Mouse (Mus musculus) limb, embryonic 11.5 days (tissue): ENCODE data around the gene Hils1. TPM values are rescaled to one million over a fixed set of nuclear protein-coding genes. Genes with fewer than 3 reads are reported as not detected.

ENCODE experiments used
- ATAC-seq: fragments of 200-750 bp; cut with Nextera tagmentation; 2 replicates; pipeline ENCODE4 v1.8.0; 2017; ENCODE audit warnings: low read depth; ENCODE audit not compliant: insufficient number of reproducible peaks, low FRiP score, low TSS enrichment
- DNase-seq: peaks from one replicate; pipeline ENCODE4 v3.0.0-alpha.2; 2015; ENCODE audit warnings: low spot score
- H3K27ac ChIP-seq: fragments of 300-500 bp; sonication (generic); replicated peaks from 2 replicates; pipeline ENCODE4 v1.5.1; 2014; ENCODE audit warnings: low read depth, mild to moderate bottlenecking, low read length
- H3K27me3 ChIP-seq: fragments of 300-500 bp; sonication (generic); 2 replicates; pipeline ENCODE4 v1.6.1; 2014; ENCODE audit warnings: mild to moderate bottlenecking, low read length, mixed read lengths; ENCODE audit not compliant: control insufficient read depth, insufficient read depth
- H3K36me3 ChIP-seq: fragments of 300-500 bp; sonication (generic); 2 replicates; pipeline ENCODE4 v1.6.1; 2014; ENCODE audit warnings: mild to moderate bottlenecking, low read length, moderate library complexity, mixed read lengths; ENCODE audit not compliant: control insufficient read depth, insufficient read depth
- H3K4me1 ChIP-seq: fragments of 300-500 bp; sonication (generic); 2 replicates; pipeline ENCODE4 v1.6.1; 2014; ENCODE audit warnings: low read length, mixed read lengths; ENCODE audit not compliant: control insufficient read depth, insufficient read depth
- H3K4me2 ChIP-seq: fragments of 300-500 bp; sonication (generic); 2 replicates; pipeline ENCODE4 v1.6.1; 2014; ENCODE audit warnings: low read depth, mild to moderate bottlenecking, moderate library complexity; ENCODE audit not compliant: severe bottlenecking
- H3K4me3 ChIP-seq: fragments of 300-500 bp; sonication (generic); 2 replicates; pipeline ENCODE4 v1.5.1; 2014; ENCODE audit warnings: low read depth, low read length
- H3K9ac ChIP-seq: fragments of 300-500 bp; sonication (generic); 2 replicates; pipeline ENCODE4 v1.6.1; 2014; ENCODE audit warnings: mild to moderate bottlenecking, low read length
- H3K9me3 ChIP-seq: fragments of 300-500 bp; sonication (generic); 2 replicates; pipeline ENCODE4 v1.6.1; 2016; ENCODE audit warnings: low read length; ENCODE audit not compliant: control insufficient read depth
- WGBS: fragments of 180-500 bp; shearing (Covaris S2); extraction: QIAGEN DNeasy Blood & Tissue Kit; methylation state at CpG from one replicate; pipeline ENCODE4 v1.1.7; 2014; 5-methylcytosine and 5-hydroxymethylcytosine counted together
- polyA plus RNA-seq: library from polyadenylated mRNA; unstranded; fragments of >200 nt; fragmentation: Nextera tagmentation; extraction: Ambion mirVana; gene quantifications from 2 replicates; pipeline ENCODE4 v1.2.1, GENCODE M21; 2014

Hils1 gene
- polyA plus RNA-seq, 1 experiment from 2014 or later = not detected

DNA sequence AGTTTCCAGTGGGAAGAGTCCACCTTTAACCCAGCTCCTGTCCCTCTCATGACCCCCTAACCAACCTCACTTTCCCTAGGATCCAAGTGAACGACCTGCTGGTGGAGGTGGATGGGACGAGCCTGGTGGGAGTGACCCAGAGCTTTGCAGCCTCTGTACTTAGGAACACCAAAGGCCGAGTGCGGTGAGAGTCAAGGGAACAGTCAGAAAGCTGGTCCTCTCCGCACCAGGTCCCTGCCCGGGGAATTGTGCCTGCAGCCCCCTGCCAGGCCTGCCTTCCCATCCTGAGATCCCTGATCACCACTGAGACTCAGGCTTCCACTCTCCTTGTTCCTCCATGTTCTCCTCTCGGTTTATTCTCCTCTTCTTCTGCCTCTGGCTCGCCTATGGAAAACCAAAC, 32.7 kb downstream of the Hils1 start:
- Histone ChIP-seq H3K4me2 (no peak overlapping the region), H3K27ac (no peak overlapping the region; the same call in 1 of the 2 replicates), H3K36me3 (peaks cover 52% of the 10 kb centered on the region), H3K4me1 (peaks cover 13% of the 10 kb centered on the region), H3K9ac (peak overlapping the region; percentile 47), H3K27me3 (no peaks in the 10 kb centered on the region), H3K9me3 (no peaks in the 10 kb centered on the region), H3K4me3 (no peak overlapping the region)
- WGBS = 65% methylated on average over 8 of the region's 8 CpGs
- ATAC-seq (no peak), DNase-seq (no peak)

GRCm38 (mm10) chr11:95000548-95000947, 33.2 kb downstream of the Hils1 start:
- WGBS = 27% methylated on average over 4 of the region's 4 CpGs
- Histone ChIP-seq H3K9ac (peak overlapping the region; percentile 47), H3K27me3 (no peaks in the 10 kb centered on the region), H3K4me1 (peaks cover 9% of the 10 kb centered on the region), H3K4me3 (no peak overlapping the region), H3K9me3 (no peaks in the 10 kb centered on the region), H3K4me2 (no peak overlapping the region), H3K27ac (peak overlapping the region; percentile 5; the same call in 1 of the 2 replicates), H3K36me3 (peaks cover 54% of the 10 kb centered on the region)
- DNase-seq = no peak
- ATAC-seq = no peak

- DNase-seq (peak; percentile 78), ATAC-seq (peak; percentile 41; the same call in 1 of the 2 replicates)
- H3K9me3 ChIP-seq = no peaks in the 10 kb centered on the region
- no peak overlapping the region for H3K4me3 ChIP-seq
- H3K4me2 ChIP-seq = no peak overlapping the region
- peaks cover 52% of the 10 kb centered on the region for H3K36me3 ChIP-seq
- H3K27ac ChIP-seq = 0 out of 2 replicates have a peak overlapping the region, but pooled peaks have one; percentile 5
- no peaks in the 10 kb centered on the region for H3K27me3 ChIP-seq
- peaks cover 11% of the 10 kb centered on the region for H3K4me1 ChIP-seq
- H3K9ac ChIP-seq = no peak overlapping the region
- WGBS = 3% methylated on average over 8 of the region's 8 CpGs
These were observed 33.7 kb downstream of the Hils1 start for GRCm38 (mm10) chr11:95001058-95001457.

GRCm38 (mm10) chr11:95001584-95002347, 34.4 kb downstream of the Hils1 start:
- Histone ChIP-seq H3K27me3 (no peaks in the 10 kb centered on the region), H3K9me3 (no peaks in the 10 kb centered on the region), H3K4me2 (no peak overlapping the region), H3K27ac (no peak overlapping the region), H3K4me3 (no peak overlapping the region), H3K4me1 (peaks cover 15% of the 10 kb centered on the region), H3K9ac (no peak overlapping the region), H3K36me3 (peaks cover 48% of the 10 kb centered on the region)
- no peak for DNase-seq
- 90% methylated on average over 21 of the region's 21 CpGs for WGBS
- no peak for ATAC-seq

DNA sequence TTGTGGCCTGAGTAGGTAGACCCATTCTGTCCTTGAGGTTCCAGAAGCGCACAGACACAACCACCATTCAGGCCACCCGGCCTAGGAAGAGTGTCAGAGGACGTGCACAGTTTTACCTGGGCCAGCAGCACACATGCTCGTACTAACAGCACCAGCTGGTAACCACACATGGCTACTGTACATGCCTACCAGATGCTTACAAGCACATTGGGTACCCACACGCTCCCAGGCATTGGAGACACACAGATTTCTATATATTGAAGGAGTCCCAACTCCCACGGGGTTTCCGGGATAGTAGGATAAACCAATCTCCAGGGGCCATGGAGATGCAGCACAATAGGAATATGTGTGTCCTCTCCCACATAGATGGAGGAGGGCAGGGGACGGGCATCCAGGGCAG, 35.3 kb downstream of the Hils1 start:
- ATAC-seq = no peak
- 89% methylated on average over 8 of the region's 8 CpGs for WGBS
- DNase-seq = no peak
- Histone ChIP-seq H3K9me3 (no peaks in the 10 kb centered on the region), H3K4me3 (no peak overlapping the region), H3K27me3 (no peaks in the 10 kb centered on the region), H3K27ac (no peak overlapping the region), H3K4me1 (peaks cover 19% of the 10 kb centered on the region), H3K4me2 (no peak overlapping the region), H3K36me3 (peaks cover 42% of the 10 kb centered on the region), H3K9ac (no peak overlapping the region)

- Histone ChIP-seq H3K9ac (no peak overlapping the region), H3K27ac (no peak overlapping the region), H3K4me3 (no peak overlapping the region), H3K4me2 (no peak overlapping the region), H3K4me1 (peaks cover 25% of the 10 kb centered on the region), H3K9me3 (no peaks in the 10 kb centered on the region), H3K27me3 (no peaks in the 10 kb centered on the region), H3K36me3 (peaks cover 37% of the 10 kb centered on the region)
- no peak for DNase-seq
- ATAC-seq = no peak
- WGBS = 82% methylated on average over 12 of the region's 12 CpGs
These were observed 36.9 kb downstream of the Hils1 start for GRCm38 (mm10) chr11:95004136-95004936.

GRCm38 (mm10) chr11:95004937-95005198, 37.5 kb downstream of the Hils1 start:
- no peak overlapping the region for H3K27ac ChIP-seq
- ATAC-seq = no peak
- H3K9me3 ChIP-seq = no peaks in the 10 kb centered on the region
- peaks cover 25% of the 10 kb centered on the region for H3K4me1 ChIP-seq
- H3K4me3 ChIP-seq = no peak overlapping the region
- no peaks in the 10 kb centered on the region for H3K27me3 ChIP-seq
- WGBS = 72% methylated on average over 6 of the region's 6 CpGs
- DNase-seq = no peak
- no peak overlapping the region for H3K4me2 ChIP-seq
- H3K9ac ChIP-seq = no peak overlapping the region
- H3K36me3 ChIP-seq = peaks cover 36% of the 10 kb centered on the region

DNA sequence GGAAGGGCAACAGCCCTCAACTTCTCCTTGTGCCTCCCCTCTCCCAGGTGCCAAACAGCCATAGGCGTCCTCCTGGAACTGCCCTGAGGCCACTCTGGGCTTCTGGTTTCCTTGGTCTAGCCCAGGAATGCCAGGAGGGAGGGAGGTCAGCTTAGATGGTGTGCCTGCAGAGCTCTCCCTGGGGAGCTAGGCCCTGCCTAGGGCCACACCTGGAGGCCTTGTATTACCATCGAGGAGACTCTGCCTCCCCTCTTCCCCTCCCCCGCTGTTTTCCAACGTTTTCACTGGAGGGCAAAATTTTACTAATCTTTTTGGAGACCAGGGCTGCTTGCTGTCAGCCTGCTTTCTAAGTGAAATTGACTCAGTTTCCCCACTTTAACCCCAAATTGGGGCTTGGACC, 38.6 kb downstream of the Hils1 start:
- H3K9ac ChIP-seq = 0 out of 2 replicates have a peak overlapping the region, but pooled peaks have one; percentile 14
- no peak overlapping the region for H3K4me3 ChIP-seq
- ATAC-seq (no peak), DNase-seq (no peak)
- H3K4me2 ChIP-seq = peak overlapping the region; percentile 63
- 37% methylated on average over 4 of the region's 4 CpGs for WGBS
- H3K9me3 ChIP-seq = no peaks in the 10 kb centered on the region
- no peaks in the 10 kb centered on the region for H3K27me3 ChIP-seq
- H3K27ac ChIP-seq = no peak overlapping the region
- H3K36me3 ChIP-seq = peaks cover 27% of the 10 kb centered on the region
- peaks cover 18% of the 10 kb centered on the region for H3K4me1 ChIP-seq
